Mouse (Mus musculus) 3134 (cell line): ENCODE measurements around the gene Ascl3.

Experiments
- DNase-seq: peaks from one replicate; pipeline ENCODE4 v3.0.0-alpha.2; 2011; ENCODE audit warnings: low spot score; ENCODE audit not compliant: insufficient read length; ENCODE audit errors: extremely low read depth

Ascl3 gene

GRCm38 (mm10) chr7:109731626-109732025, at the start of gene Ascl3:
Gene Ascl3 (minus strand): TSS chr7:109731726.
- DNase-seq: no peak

GRCm38 (mm10) chr7:109781087-109781469, 49.6 kb upstream of the Ascl3 start:
- DNase-seq: no peak

GRCm38 (mm10) chr7:109772251-109772650, 40.7 kb upstream of the Ascl3 start:
- DNase-seq: no peak

- DNase-seq: no peak
These were observed 37.3 kb upstream of the Ascl3 start for GRCm38 (mm10) chr7:109768699-109769383.

- no peak for DNase-seq
These were observed 36.2 kb upstream of the Ascl3 start for GRCm38 (mm10) chr7:109767575-109768350.

GRCm38 (mm10) chr7:109764009-109764408, 32.5 kb upstream of the Ascl3 start:
- no peak for DNase-seq

GRCm38 (mm10) chr7:109756291-109756690, 24.8 kb upstream of the Ascl3 start:
- no peak for DNase-seq

GRCm38 (mm10) chr7:109754034-109754433, 22.5 kb upstream of the Ascl3 start:
- no peak for DNase-seq

- peak; percentile 85 for DNase-seq
These were observed 20.7 kb upstream of the Ascl3 start, which contains the start of gene Tmem9b for GRCm38 (mm10) chr7:109752008-109752925. Gene Tmem9b (minus strand): TSS chr7:109752875.

GRCm38 (mm10) chr7:109751427-109752007, 20.0 kb upstream of the Ascl3 start:
- no peak for DNase-seq

- no peak for DNase-seq
These were observed 16.2 kb upstream of the Ascl3 start for GRCm38 (mm10) chr7:109747747-109748146.

GRCm38 (mm10) chr7:109741703-109742102, 10.2 kb upstream of the Ascl3 start:
- no peak for DNase-seq

- no peak for DNase-seq
These were observed 9.5 kb upstream of the Ascl3 start for GRCm38 (mm10) chr7:109741060-109741459.

- no peak for DNase-seq
These were observed 8.4 kb upstream of the Ascl3 start for GRCm38 (mm10) chr7:109739822-109740370.

GRCm38 (mm10) chr7:109734806-109735205, 3.3 kb upstream of the Ascl3 start:
- no peak for DNase-seq

GRCm38 (mm10) chr7:109723697-109724096, 7.8 kb downstream of the Ascl3 start, which contains the start of gene BC051019:
Gene BC051019 (minus strand): TSS chr7:109723850.
- no peak for DNase-seq

- DNase-seq: no peak
These were observed 8.4 kb downstream of the Ascl3 start for GRCm38 (mm10) chr7:109723114-109723513.

- DNase-seq: no peak
These were observed 8.9 kb downstream of the Ascl3 start for GRCm38 (mm10) chr7:109722618-109723017.

- no peak for DNase-seq
These were observed 12.2 kb downstream of the Ascl3 start for GRCm38 (mm10) chr7:109719286-109719685.

- DNase-seq: no peak
These were observed 18.0 kb downstream of the Ascl3 start for GRCm38 (mm10) chr7:109713434-109713982.
